Mouse (Mus musculus) midbrain, postnatal 0 days (tissue): ENCODE results near the gene Fhdc1. TPM values are rescaled to one million over a fixed set of nuclear protein-coding genes. Genes with fewer than 3 reads are reported as not detected.

Experiments
- ATAC-seq: fragments of 200-750 bp; cut with Nextera tagmentation; 2 replicates; pipeline ENCODE4 v1.8.0; 2017; ENCODE audit warnings: moderate number of reproducible peaks, mild to moderate bottlenecking, moderate TSS enrichment, moderate library complexity; ENCODE audit not compliant: low FRiP score
- DNase-seq: peaks from one replicate; pipeline ENCODE4 v3.0.0-alpha.2; 2015; ENCODE audit warnings: low spot score
- H3K27ac ChIP-seq: fragments of 300-500 bp; sonication (generic); 2 replicates; pipeline ENCODE4 v1.5.1; 2014; ENCODE audit warnings: low read depth, mild to moderate bottlenecking, low read length, mixed read lengths
- H3K27me3 ChIP-seq: fragments of 300-500 bp; sonication (generic); 2 replicates; pipeline ENCODE4 v1.6.1; 2014; ENCODE audit warnings: low read length, control low read depth, mixed read lengths; ENCODE audit not compliant: insufficient read depth
- H3K36me3 ChIP-seq: fragments of 300-500 bp; sonication (generic); 2 replicates; pipeline ENCODE4 v1.6.1; 2014; ENCODE audit warnings: low read length, control low read depth, mixed read lengths; ENCODE audit not compliant: insufficient read depth
- H3K4me1 ChIP-seq: fragments of 300-500 bp; sonication (generic); 2 replicates; pipeline ENCODE4 v1.6.1; 2014; ENCODE audit warnings: mild to moderate bottlenecking, control low read depth, antibody characterized with exemption, low read length, mixed read lengths; ENCODE audit not compliant: insufficient read depth
- H3K4me2 ChIP-seq: fragments of 300-500 bp; sonication (generic); 2 replicates; pipeline ENCODE4 v1.6.1; 2014; ENCODE audit warnings: low read depth, mild to moderate bottlenecking, low read length, mixed read lengths; ENCODE audit not compliant: poor library complexity, severe bottlenecking
- H3K4me3 ChIP-seq: fragments of 300-500 bp; sonication (generic); 2 replicates; pipeline ENCODE4 v1.5.1; 2014; ENCODE audit warnings: low read depth, mild to moderate bottlenecking, low read length, moderate library complexity
- H3K9ac ChIP-seq: fragments of 300-500 bp; sonication (generic); replicated peaks from 2 replicates; pipeline ENCODE4 v1.6.1; 2014; ENCODE audit warnings: mild to moderate bottlenecking, low read length, moderate library complexity, mixed read lengths; ENCODE audit not compliant: poor library complexity, severe bottlenecking
- H3K9me3 ChIP-seq: fragments of 300-500 bp; sonication (generic); 2 replicates; pipeline ENCODE4 v1.6.1; 2016; ENCODE audit warnings: low read length, control low read depth
- CTCF ChIP-seq: IDR thresholded peaks from 2 replicates; pipeline ENCODE4 v1.5.1; 2016; ENCODE audit warnings: antibody characterized with exemption, mild to moderate bottlenecking
- WGBS: fragments of 180-500 bp; shearing (Covaris S2); extraction: QIAGEN DNeasy Blood & Tissue Kit; methylation state at CpG from one replicate; pipeline ENCODE4 v1.1.7; 2014; 5-methylcytosine and 5-hydroxymethylcytosine counted together
- polyA plus RNA-seq: library from polyadenylated mRNA; unstranded; fragments of >200 nt; fragmentation: Nextera tagmentation; extraction: Ambion mirVana; gene quantifications from 2 replicates; pipeline ENCODE4 v1.2.1, GENCODE M21; 2015
- total RNA-seq: library from RNA; depleted of rRNA; stranded (reverse); fragments of >200 nt; gene quantifications from 2 replicates; pipeline ENCODE4 v1.2.3, GENCODE M21; 2014

Fhdc1 gene
- total and polyA plus RNA-seq, 2 experiments from 2014 or later, result 3.0 to 3.7 TPM

DNA sequence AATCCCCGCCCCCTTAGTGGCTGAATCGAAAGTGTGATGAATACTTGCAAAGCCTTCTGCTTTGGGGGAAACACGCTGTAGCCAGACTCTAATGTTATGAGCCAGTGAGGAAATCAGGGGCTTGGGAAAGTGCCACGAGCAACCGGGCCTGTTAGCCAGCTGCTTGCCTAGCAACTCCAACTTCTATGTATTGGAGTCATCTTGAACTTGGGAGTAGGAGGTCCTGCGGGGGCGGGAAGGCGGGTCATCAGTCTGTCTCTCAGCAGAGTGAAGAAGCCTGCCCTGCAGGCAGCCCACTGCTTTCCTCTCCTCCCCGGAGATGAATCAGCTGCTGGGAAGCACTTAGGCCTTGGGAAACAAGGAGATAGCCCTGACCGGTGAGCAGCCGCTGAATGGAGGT is 42.1 kb downstream of the Fhdc1 start:
- TF ChIP-seq CTCF, result no peak
- Histone ChIP-seq H3K9me3 (no peaks in the 10 kb centered on the region), H3K4me2 (no peak overlapping the region), H3K27me3 (no peaks in the 10 kb centered on the region), H3K9ac (no peak overlapping the region), H3K4me3 (no peak overlapping the region), H3K36me3 (no peaks in the 10 kb centered on the region), H3K27ac (no peak overlapping the region), H3K4me1 (no peaks in the 10 kb centered on the region; the same call in 1 of the 2 replicates)
- WGBS, result 72% methylated on average over 11 of the region's 11 CpGs
- peak; percentile 71 for DNase-seq
- no peak for ATAC-seq

- WGBS, result 92% methylated on average over 7 of the region's 7 CpGs
Observed at GRCm38 (mm10) chr3:84436947-84437346, 43.3 kb downstream of the Fhdc1 start.

DNA sequence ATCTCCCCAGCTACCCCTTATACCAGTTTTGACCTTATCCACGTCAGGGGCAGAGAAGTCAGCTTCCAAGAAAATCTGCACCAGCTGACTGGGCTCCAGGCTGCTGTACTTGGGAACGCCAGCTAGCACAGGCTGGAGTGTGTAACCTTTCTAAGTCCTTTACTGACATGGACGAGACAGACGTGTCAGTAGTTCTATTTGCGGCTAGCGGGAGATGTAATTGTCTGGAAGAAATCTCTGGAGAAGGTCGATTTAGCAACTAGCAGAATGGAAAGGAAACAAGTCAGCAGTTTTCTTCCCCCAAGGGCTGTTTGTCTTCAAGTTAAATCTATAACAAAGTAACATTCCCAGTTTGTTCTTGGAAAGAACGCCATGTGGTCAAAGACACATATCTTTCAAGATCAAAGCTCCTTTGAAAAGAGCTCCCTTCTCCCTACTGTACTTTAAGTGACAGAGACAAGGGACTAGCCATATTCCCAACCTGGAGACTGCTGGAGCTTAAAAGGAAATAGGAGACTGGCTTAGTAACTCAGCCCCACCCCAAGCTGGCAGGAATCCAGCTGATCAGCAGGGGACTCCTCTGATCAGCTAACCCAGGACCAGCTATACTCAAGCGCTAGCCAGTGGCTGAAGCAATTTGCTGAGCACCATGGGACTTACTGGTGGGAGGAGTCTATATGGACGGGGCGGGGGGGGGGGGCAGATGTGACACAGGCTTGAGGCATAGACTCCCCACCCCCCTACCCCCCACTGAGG is 44.8 kb downstream of the Fhdc1 start:
- TF ChIP-seq CTCF, result no peak
- Histone ChIP-seq H3K4me1 (no peaks in the 10 kb centered on the region; the same call in 1 of the 2 replicates), H3K36me3 (no peaks in the 10 kb centered on the region), H3K9me3 (no peaks in the 10 kb centered on the region), H3K4me3 (no peak overlapping the region), H3K4me2 (no peak overlapping the region), H3K27ac (no peak overlapping the region), H3K9ac (no peak overlapping the region), H3K27me3 (no peaks in the 10 kb centered on the region)
- peak; percentile 66 for DNase-seq
- ATAC-seq, result no peak
- WGBS, result 19% methylated on average over 10 of the region's 11 CpGs

More at GRCm38 (mm10) chr3:84436947-84437346, 43.3 kb downstream of the Fhdc1 start:
- Histone ChIP-seq H3K27ac (no peak overlapping the region), H3K9ac (no peak overlapping the region), H3K9me3 (no peaks in the 10 kb centered on the region), H3K36me3 (no peaks in the 10 kb centered on the region), H3K4me3 (no peak overlapping the region), H3K4me1 (no peaks in the 10 kb centered on the region; the same call in 1 of the 2 replicates), H3K27me3 (no peaks in the 10 kb centered on the region), H3K4me2 (no peak overlapping the region)
- ATAC-seq (0 out of 2 replicates have a peak, but pooled peaks have one; percentile 50), DNase-seq (no peak)
- TF ChIP-seq CTCF, result no peak

- WGBS, result 53% methylated on average over 10 of the region's 10 CpGs
Observed at GRCm38 (mm10) chr3:84432797-84433445, 47.3 kb downstream of the Fhdc1 start.

GRCm38 (mm10) chr3:84431257-84431656 is 49.0 kb downstream of the Fhdc1 start:
- H3K4me1 ChIP-seq, result no peaks in the 10 kb centered on the region; the same call in 1 of the 2 replicates
- no peak for ATAC-seq
- WGBS, result 78% methylated on average over 5 of the region's 5 CpGs
- TF ChIP-seq CTCF, result no peak
- no peaks in the 10 kb centered on the region for H3K36me3 ChIP-seq
- no peak overlapping the region for H3K4me2 ChIP-seq
- no peaks in the 10 kb centered on the region for H3K27me3 ChIP-seq
- H3K4me3 ChIP-seq, result no peak overlapping the region
- no peak overlapping the region for H3K27ac ChIP-seq
- H3K9me3 ChIP-seq, result no peaks in the 10 kb centered on the region
- DNase-seq, result no peak
- no peak overlapping the region for H3K9ac ChIP-seq

More at GRCm38 (mm10) chr3:84432797-84433445, 47.3 kb downstream of the Fhdc1 start:
- no peaks in the 10 kb centered on the region; the same call in 1 of the 2 replicates for H3K4me1 ChIP-seq
- no peak overlapping the region for H3K4me2 ChIP-seq
- no peak overlapping the region for H3K27ac ChIP-seq
- DNase-seq, result no peak
- H3K4me3 ChIP-seq, result no peak overlapping the region
- no peaks in the 10 kb centered on the region for H3K27me3 ChIP-seq
- no peaks in the 10 kb centered on the region for H3K9me3 ChIP-seq
- ATAC-seq, result no peak
- H3K36me3 ChIP-seq, result no peaks in the 10 kb centered on the region
- no peak for TF ChIP-seq CTCF
- no peak overlapping the region for H3K9ac ChIP-seq

DNA sequence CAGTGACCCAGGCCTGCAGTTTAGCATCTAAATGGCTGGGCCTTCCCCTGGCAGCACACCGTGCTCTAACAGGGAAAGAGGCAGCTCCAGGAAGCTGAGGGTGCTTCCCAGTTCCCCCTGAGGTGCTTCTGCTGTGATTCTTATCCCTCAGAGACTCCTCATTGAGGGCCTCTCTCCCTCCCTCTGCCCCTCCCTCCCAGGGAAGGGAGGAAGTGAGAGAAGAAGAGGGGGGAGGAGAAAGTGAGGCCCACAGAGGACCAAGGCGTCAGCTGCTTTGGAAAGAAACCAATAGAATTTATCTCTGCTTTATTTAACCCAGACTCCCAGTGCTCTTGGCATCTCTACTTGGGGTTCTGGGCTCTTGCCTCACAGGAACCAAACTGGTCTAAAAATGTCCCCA is 50.1 kb downstream of the Fhdc1 start:
- Histone ChIP-seq H3K4me3 (no peak overlapping the region), H3K4me1 (no peaks in the 10 kb centered on the region), H3K9me3 (no peaks in the 10 kb centered on the region), H3K36me3 (no peaks in the 10 kb centered on the region), H3K9ac (no peak overlapping the region), H3K27me3 (no peaks in the 10 kb centered on the region), H3K4me2 (no peak overlapping the region), H3K27ac (no peak overlapping the region)
- WGBS, result 24% methylated on average over 2 of the region's 2 CpGs
- TF ChIP-seq CTCF, result no peak
- ATAC-seq, result no peak
- no peak for DNase-seq
